Mouse (Mus musculus) hindbrain, embryonic 13.5 days (tissue): Measurements from ENCODE around the gene Aplp2. TPM values are rescaled to one million over a fixed set of nuclear protein-coding genes. Genes with fewer than 3 reads are reported as not detected.

Experiments used
- ATAC-seq: fragments of 200-750 bp; cut with Nextera tagmentation; 2 replicates; pipeline ENCODE4 v1.8.0; 2017; ENCODE audit warnings: moderate TSS enrichment; ENCODE audit not compliant: low FRiP score
- H3K27ac ChIP-seq: fragments of 300-500 bp; sonication (generic); 2 replicates; pipeline ENCODE4 v1.5.1; 2015; ENCODE audit warnings: inconsistent platforms, mild to moderate bottlenecking, moderate library complexity
- H3K27me3 ChIP-seq: fragments of 300-500 bp; sonication (generic); 2 replicates; pipeline ENCODE4 v1.6.1; 2015; ENCODE audit warnings: mild to moderate bottlenecking, inconsistent platforms
- H3K36me3 ChIP-seq: fragments of 300-500 bp; sonication (generic); 2 replicates; pipeline ENCODE4 v1.6.1; 2015; ENCODE audit warnings: mild to moderate bottlenecking, inconsistent platforms
- H3K4me1 ChIP-seq: fragments of 300-500 bp; sonication (generic); replicated peaks from 2 replicates; pipeline ENCODE4 v1.6.1; 2015; ENCODE audit warnings: inconsistent platforms
- H3K4me2 ChIP-seq: fragments of 300-500 bp; sonication (generic); 2 replicates; pipeline ENCODE4 v1.6.1; 2015; ENCODE audit warnings: inconsistent platforms, mild to moderate bottlenecking, moderate library complexity
- H3K4me3 ChIP-seq: fragments of 300-500 bp; sonication (generic); 2 replicates; pipeline ENCODE4 v1.5.1; 2015; ENCODE audit warnings: mild to moderate bottlenecking, inconsistent platforms
- H3K9ac ChIP-seq: fragments of 300-500 bp; sonication (generic); 2 replicates; pipeline ENCODE4 v1.6.1; 2015; ENCODE audit warnings: mild to moderate bottlenecking, inconsistent platforms
- H3K9me3 ChIP-seq: fragments of 300-500 bp; sonication (generic); 2 replicates; pipeline ENCODE4 v1.6.1; 2016; ENCODE audit warnings: inconsistent platforms
- WGBS: fragments of 180-500 bp; shearing (Covaris S2); methylation state at CpG from one replicate; pipeline ENCODE4 v1.1.7; 2015; 5-methylcytosine and 5-hydroxymethylcytosine counted together
- polyA plus RNA-seq: library from polyadenylated mRNA; unstranded; fragments of >200 nt; fragmentation: Nextera tagmentation; extraction: Ambion mirVana; gene quantifications from 2 replicates; pipeline ENCODE4 v1.2.1, GENCODE M21; 2015

Aplp2 gene
- polyA plus RNA-seq, 1 experiment from 2014 or later = 307 TPM

DNA sequence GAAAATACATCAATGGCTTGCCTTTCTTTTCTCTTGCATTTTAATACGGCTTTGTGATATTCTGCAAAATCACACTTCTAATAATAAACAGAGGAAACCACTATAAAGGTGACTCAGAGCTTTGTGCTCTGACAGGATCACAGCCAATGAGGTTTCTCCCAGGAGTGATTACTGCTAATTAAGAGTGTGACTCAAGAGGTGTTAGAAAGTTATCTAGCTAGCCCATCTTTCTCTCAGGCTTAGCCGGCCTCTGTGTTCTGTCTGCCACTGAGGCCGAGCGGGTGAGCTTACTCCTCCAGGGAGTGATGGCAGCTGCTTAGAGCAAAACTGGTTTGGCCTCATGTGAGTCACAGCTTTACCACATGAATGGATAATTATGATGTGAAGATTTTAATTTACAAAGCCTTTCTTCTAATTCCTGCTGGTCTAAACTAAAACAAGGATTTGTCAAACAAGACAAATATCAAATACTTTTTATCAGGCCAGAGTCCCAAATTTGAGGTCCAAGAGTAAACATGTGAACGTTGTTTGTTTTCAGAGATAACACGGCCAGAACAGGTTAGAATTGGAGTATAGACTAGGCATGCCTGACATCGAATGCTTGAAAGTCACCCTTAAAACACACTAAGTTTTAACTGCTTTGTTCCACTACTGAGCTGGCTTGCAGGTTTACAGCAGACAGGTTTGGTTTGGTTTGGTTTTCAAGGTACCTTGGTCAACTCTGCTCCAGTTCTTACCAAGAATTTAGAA is 6.2 kb upstream of the Aplp2 start:
- Histone ChIP-seq H3K27ac (no peak overlapping the region), H3K36me3 (no peaks in the 10 kb centered on the region), H3K27me3 (no peaks in the 10 kb centered on the region), H3K4me1 (peaks cover 4% of the 10 kb centered on the region; the same call in 1 of the 2 replicates), H3K4me3 (no peak overlapping the region), H3K9me3 (no peaks in the 10 kb centered on the region), H3K9ac (no peak overlapping the region), H3K4me2 (no peak overlapping the region)
- no peak for ATAC-seq
- 82% methylated on average over 7 of the region's 7 CpGs for WGBS

DNA sequence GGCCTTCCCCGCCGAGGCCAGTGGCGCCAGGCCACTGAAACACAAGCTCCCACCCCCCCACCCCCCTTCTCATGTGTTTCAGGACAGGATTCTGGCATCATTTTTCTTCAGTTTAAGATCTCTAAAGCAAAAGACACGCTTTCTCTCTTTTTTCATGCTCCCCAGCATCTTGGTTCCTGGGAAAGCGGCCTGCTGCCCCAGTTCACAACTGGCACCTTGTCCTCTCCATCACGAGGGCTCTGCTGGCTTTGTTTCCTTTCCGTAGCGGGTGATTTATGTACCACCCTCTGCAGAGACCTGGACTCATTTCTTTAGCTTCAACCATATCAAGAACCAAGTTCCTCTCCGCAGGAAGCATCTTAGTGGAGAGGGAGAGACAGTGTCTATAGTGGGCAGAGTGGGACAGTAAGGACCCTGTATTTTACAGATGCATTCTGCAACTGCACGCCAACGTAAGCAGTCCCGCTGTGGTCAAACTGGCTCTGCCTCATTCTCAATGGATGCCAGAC is 939 bp upstream of the Aplp2 start:
- peak overlapping the region; percentile 90 for H3K4me2 ChIP-seq
- no peaks in the 10 kb centered on the region for H3K36me3 ChIP-seq
- H3K4me1 ChIP-seq = peaks cover 36% of the 10 kb centered on the region
- WGBS = 23% methylated on average over 12 of the region's 12 CpGs
- peak overlapping the region; percentile 97 for H3K4me3 ChIP-seq
- no peak for ATAC-seq
- no peaks in the 10 kb centered on the region for H3K27me3 ChIP-seq
- peak overlapping the region; percentile 81 for H3K9ac ChIP-seq
- no peaks in the 10 kb centered on the region for H3K9me3 ChIP-seq
- H3K27ac ChIP-seq = peak overlapping the region; percentile 92

DNA sequence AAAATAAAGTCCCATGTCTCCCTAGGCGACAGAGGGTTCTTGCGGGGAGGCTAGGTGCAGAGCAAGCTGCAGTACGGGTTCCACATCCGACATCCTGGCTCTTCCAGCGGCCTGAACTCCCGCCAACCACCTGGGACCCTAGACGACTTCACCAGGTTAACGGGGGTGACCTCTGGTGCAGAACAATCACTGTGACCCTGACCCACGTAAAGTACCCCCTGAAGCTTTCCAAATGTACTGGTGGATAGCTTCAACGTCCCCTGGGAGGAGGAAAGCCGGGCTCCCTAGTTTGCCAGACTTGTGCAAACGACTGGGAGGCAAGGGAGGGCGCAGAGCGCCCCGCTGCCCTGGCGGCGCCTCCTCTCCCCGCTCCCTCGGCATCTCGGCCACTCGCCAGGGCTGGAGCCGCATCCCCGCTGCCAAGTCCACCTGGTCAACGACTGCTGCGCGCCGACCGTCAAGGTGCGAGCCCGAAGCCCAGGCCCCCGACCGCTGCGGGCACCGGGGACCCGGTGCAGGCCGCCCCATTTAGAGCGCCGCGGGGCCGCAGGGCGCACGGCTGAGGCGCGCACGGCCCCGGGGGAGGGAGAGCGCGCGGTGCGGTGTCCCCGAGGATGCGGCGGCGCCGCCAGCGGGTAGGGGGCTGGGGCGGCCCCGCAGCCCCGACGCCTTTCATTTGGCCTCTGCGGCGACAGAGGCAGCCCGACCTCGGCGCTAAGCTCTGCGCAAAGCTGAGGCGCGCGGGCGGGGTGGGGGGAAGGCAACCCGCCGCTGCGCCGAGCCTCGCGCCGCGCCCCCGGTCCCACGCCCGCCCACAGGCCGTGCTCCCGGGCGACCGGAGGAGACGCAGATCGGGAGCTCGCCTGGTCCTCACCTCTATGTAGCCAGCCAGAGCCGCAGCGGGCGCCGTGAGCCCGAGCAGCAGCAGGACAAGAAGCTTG is 596 bp downstream of the Aplp2 start:
- H3K27me3 ChIP-seq = no peaks in the 10 kb centered on the region
- no peaks in the 10 kb centered on the region for H3K36me3 ChIP-seq
- H3K27ac ChIP-seq = peak overlapping the region; percentile 94
- peak overlapping the region; percentile 90 for H3K4me2 ChIP-seq
- peak; percentile 68 for ATAC-seq
- H3K9me3 ChIP-seq = no peaks in the 10 kb centered on the region
- peak overlapping the region; percentile 98 for H3K9ac ChIP-seq
- H3K4me3 ChIP-seq = peak overlapping the region; percentile 97
- WGBS = under 1% methylated on average over 88 of the region's 93 CpGs
- H3K4me1 ChIP-seq = peaks cover 42% of the 10 kb centered on the region

GRCm38 (mm10) chr9:31210163-31210562 is 1.5 kb downstream of the Aplp2 start:
- Histone ChIP-seq H3K27me3 (no peaks in the 10 kb centered on the region), H3K27ac (no peak overlapping the region), H3K9ac (peak overlapping the region; percentile 98), H3K9me3 (no peaks in the 10 kb centered on the region), H3K36me3 (no peaks in the 10 kb centered on the region), H3K4me3 (peak overlapping the region; percentile 97), H3K4me2 (peak overlapping the region; percentile 90), H3K4me1 (peaks cover 45% of the 10 kb centered on the region)
- ATAC-seq = no peak
- WGBS = 34% methylated on average over 7 of the region's 7 CpGs

GRCm38 (mm10) chr9:31209502-31209901 is 2.1 kb downstream of the Aplp2 start:
- Histone ChIP-seq H3K27ac (no peak overlapping the region), H3K4me3 (no peak overlapping the region), H3K4me1 (peaks cover 45% of the 10 kb centered on the region), H3K9ac (no peak overlapping the region), H3K4me2 (peak overlapping the region; percentile 90), H3K9me3 (no peaks in the 10 kb centered on the region), H3K36me3 (no peaks in the 10 kb centered on the region), H3K27me3 (no peaks in the 10 kb centered on the region)
- no peak for ATAC-seq
- 96% methylated on average over 1 of the region's 1 CpGs for WGBS

DNA sequence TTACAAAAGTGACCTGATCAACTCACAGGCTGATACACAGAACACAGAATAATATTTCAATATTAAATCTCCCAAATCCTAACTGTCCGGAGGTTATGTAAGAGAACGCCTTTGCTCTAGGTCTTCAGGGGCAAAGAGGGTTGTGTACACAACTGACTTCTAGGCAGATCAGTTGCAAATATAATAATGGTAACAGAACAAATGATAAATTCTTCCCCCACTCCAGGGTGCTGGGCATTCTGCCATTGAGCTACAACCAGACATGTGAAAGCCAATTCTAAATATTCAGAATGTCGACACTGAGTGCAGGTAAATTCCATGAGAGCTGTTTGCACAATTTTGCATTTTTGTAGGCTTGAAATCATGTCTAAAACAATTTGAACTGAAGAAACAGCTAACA is 3.9 kb downstream of the Aplp2 start:
- H3K4me1 ChIP-seq = peaks cover 49% of the 10 kb centered on the region
- H3K4me3 ChIP-seq = no peak overlapping the region
- 72% methylated on average over 3 of the region's 3 CpGs for WGBS
- no peak overlapping the region for H3K9ac ChIP-seq
- ATAC-seq = no peak
- H3K27ac ChIP-seq = no peak overlapping the region
- H3K36me3 ChIP-seq = no peaks in the 10 kb centered on the region
- H3K9me3 ChIP-seq = no peaks in the 10 kb centered on the region
- no peak overlapping the region for H3K4me2 ChIP-seq
- H3K27me3 ChIP-seq = no peaks in the 10 kb centered on the region

- WGBS = 78% methylated on average over 6 of the region's 6 CpGs
- Histone ChIP-seq H3K4me1 (peaks cover 33% of the 10 kb centered on the region), H3K4me2 (no peak overlapping the region), H3K9me3 (no peaks in the 10 kb centered on the region), H3K27me3 (no peaks in the 10 kb centered on the region), H3K36me3 (no peaks in the 10 kb centered on the region), H3K9ac (no peak overlapping the region), H3K27ac (no peak overlapping the region), H3K4me3 (no peak overlapping the region)
- no peak for ATAC-seq
These were observed 6.9 kb downstream of the Aplp2 start for GRCm38 (mm10) chr9:31204722-31205121.

DNA sequence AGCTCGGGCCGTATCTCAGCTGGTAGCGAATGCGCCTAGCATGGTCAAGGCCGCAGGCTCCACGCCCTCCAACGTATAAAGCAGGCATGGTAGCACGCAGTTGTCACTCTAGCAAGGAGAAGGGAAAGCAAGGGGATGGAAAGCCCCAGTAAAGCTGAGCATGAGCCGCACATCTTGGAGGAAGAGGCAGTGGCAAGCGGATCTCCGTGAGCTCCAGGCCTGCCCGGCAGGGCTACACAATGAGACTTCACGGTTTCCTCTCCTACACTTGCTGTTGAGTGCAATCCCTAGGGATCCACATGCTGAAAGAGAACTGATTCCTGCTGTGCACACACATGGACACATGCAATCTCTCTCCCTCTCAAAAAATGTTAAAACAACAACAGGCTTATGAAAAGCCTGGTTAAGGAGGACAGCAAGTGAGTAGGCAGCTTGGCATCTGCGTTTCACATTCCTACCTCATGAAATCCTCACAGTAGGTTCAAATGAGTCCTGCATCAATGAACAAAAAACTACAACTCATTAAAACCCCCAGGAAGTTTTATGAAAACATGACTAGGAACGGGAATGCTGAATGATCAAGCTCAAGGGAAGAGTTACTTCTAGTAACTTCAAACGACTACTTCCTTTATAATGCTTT is 7.9 kb downstream of the Aplp2 start:
- ATAC-seq = no peak
- 78% methylated on average over 16 of the region's 16 CpGs for WGBS
- Histone ChIP-seq H3K4me3 (no peak overlapping the region), H3K9me3 (no peaks in the 10 kb centered on the region), H3K36me3 (no peaks in the 10 kb centered on the region), H3K4me1 (peaks cover 24% of the 10 kb centered on the region), H3K27me3 (no peaks in the 10 kb centered on the region), H3K27ac (peak overlapping the region; percentile 35; the same call in 1 of the 2 replicates), H3K9ac (no peak overlapping the region), H3K4me2 (no peak overlapping the region)

GRCm38 (mm10) chr9:31203068-31203467 is 8.5 kb downstream of the Aplp2 start:
- WGBS = 88% methylated on average over 6 of the region's 6 CpGs
- H3K27me3 ChIP-seq = no peaks in the 10 kb centered on the region

DNA sequence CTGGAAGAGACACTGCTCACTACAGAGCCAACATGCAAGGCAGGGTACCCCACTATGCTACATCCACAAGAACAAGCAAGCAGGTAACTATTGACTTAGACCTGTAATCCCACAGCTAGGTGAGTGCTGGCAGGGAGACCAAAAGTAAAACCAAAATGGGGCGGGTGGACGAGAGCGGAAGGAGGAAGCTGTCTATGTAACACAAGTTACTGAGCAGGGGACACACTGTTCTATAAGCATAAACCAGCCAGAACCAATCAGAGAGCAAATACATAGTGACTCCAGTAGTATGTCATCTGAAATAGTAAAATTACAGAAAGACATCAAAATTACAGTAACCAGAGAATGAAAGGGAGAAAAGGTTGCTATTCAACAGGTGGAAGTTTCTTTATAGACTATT is 13.0 kb downstream of the Aplp2 start:
- no peaks in the 10 kb centered on the region for H3K9me3 ChIP-seq
- 94% methylated on average over 3 of the region's 3 CpGs for WGBS
- no peak overlapping the region for H3K4me3 ChIP-seq
- H3K36me3 ChIP-seq = peaks cover 5% of the 10 kb centered on the region; the same call in 1 of the 2 replicates
- no peak overlapping the region for H3K27ac ChIP-seq
- no peak for ATAC-seq
- H3K9ac ChIP-seq = no peak overlapping the region
- H3K27me3 ChIP-seq = no peaks in the 10 kb centered on the region
- H3K4me1 ChIP-seq = peaks cover 3% of the 10 kb centered on the region
- no peak overlapping the region for H3K4me2 ChIP-seq

More at GRCm38 (mm10) chr9:31203068-31203467, 8.5 kb downstream of the Aplp2 start:
- no peaks in the 10 kb centered on the region for H3K36me3 ChIP-seq
- no peaks in the 10 kb centered on the region for H3K9me3 ChIP-seq
- H3K4me2 ChIP-seq = no peak overlapping the region
- H3K4me1 ChIP-seq = peaks cover 22% of the 10 kb centered on the region
- no peak overlapping the region for H3K27ac ChIP-seq
- ATAC-seq = no peak
- no peak overlapping the region for H3K4me3 ChIP-seq
- no peak overlapping the region for H3K9ac ChIP-seq

- Histone ChIP-seq H3K4me3 (no peak overlapping the region), H3K27ac (no peak overlapping the region), H3K4me2 (no peak overlapping the region), H3K27me3 (no peaks in the 10 kb centered on the region), H3K9me3 (no peaks in the 10 kb centered on the region), H3K9ac (no peak overlapping the region), H3K4me1 (no peaks in the 10 kb centered on the region), H3K36me3 (peaks cover 6% of the 10 kb centered on the region; the same call in 1 of the 2 replicates)
- ATAC-seq = no peak
- 96% methylated on average over 7 of the region's 7 CpGs for WGBS
These were observed 13.8 kb downstream of the Aplp2 start for GRCm38 (mm10) chr9:31197782-31198181.

DNA sequence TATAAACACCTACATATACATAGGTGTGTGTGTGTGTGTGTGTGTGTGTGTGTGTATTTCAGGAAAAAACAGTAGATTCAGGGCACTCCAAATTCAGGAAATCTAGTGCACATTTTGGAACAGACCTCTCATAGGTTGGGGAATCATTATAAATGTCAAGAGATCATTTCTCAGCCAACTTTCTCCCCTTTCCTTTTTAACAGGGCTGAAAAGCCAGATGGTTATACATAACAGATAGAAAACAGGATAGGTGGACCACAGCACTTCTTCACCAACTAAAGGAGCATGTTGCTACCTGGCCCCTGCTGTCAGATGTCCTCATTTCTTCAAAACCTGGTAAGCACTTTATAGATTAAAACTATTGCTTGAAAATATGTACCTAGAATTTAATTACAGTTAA is 14.9 kb downstream of the Aplp2 start:
- Histone ChIP-seq H3K9me3 (no peaks in the 10 kb centered on the region), H3K36me3 (peaks cover 6% of the 10 kb centered on the region; the same call in 1 of the 2 replicates), H3K27ac (no peak overlapping the region), H3K4me2 (no peak overlapping the region), H3K27me3 (no peaks in the 10 kb centered on the region), H3K9ac (no peak overlapping the region), H3K4me1 (peaks cover under 1% of the 10 kb centered on the region; the same call in 1 of the 2 replicates), H3K4me3 (no peak overlapping the region)
- ATAC-seq = no peak
